Mouse (Mus musculus): Measurements from ENCODE around the gene Tec. TPM values are rescaled to one million over a fixed set of nuclear protein-coding genes. Genes with fewer than 3 reads are reported as not detected.

The Tec gene
- polyA plus RNA-seq, 1 experiment from 2014 or later = 3.2 TPM

GRCm38 (mm10) chr5:72776595-72776994 is 91.7 kb downstream of the Tec start:
- Histone ChIP-seq H3K4me1 (ENCODE audit: control insufficient read depth, insufficient read depth, low read length) (no peaks in the 10 kb centered on the region), H3K27ac (replicated peaks; ENCODE audit: low read depth, low read length) (no peak overlapping the region), H3K9ac (replicated peaks; ENCODE audit: low read length) (no peak overlapping the region), H3K4me3 (ENCODE audit: low read depth, low read length) (no peak overlapping the region), H3K4me2 (ENCODE audit: low read depth, low read length) (no peak overlapping the region), H3K9me3 (replicated peaks; ENCODE audit: control insufficient read depth, low read length) (no peaks in the 10 kb centered on the region), H3K27me3 (ENCODE audit: control insufficient read depth, insufficient read depth, low read length) (no peaks in the 10 kb centered on the region), H3K36me3 (replicated peaks; ENCODE audit: control insufficient read depth, insufficient read depth, low read depth, low read length) (no peaks in the 10 kb centered on the region)
- DNase-seq (ENCODE audit: low spot score) = no peak
- no peak for ATAC-seq (replicated peaks; ENCODE audit: insufficient number of reproducible peaks, low FRiP score, low TSS enrichment, low read depth)
- WGBS = 86% methylated on average over 2 of the region's 2 CpGs

GRCm38 (mm10) chr5:72776127-72776526 is 92.2 kb downstream of the Tec start:
- no peak for DNase-seq (ENCODE audit: low spot score)
- 80% methylated on average over 2 of the region's 2 CpGs for WGBS
- no peak overlapping the region for H3K4me3 ChIP-seq (ENCODE audit: low read depth, low read length)
- no peak overlapping the region for H3K4me2 ChIP-seq (ENCODE audit: low read depth, low read length)
- no peaks in the 10 kb centered on the region for H3K4me1 ChIP-seq (ENCODE audit: control insufficient read depth, insufficient read depth, low read length)
- no peak overlapping the region for H3K27ac ChIP-seq (replicated peaks; ENCODE audit: low read depth, low read length)
- H3K27me3 ChIP-seq (ENCODE audit: control insufficient read depth, insufficient read depth, low read length) = no peaks in the 10 kb centered on the region
- H3K9me3 ChIP-seq (replicated peaks; ENCODE audit: control insufficient read depth, low read length) = no peaks in the 10 kb centered on the region
- ATAC-seq (replicated peaks; ENCODE audit: insufficient number of reproducible peaks, low FRiP score, low TSS enrichment, low read depth) = no peak
- no peak overlapping the region for H3K9ac ChIP-seq (replicated peaks; ENCODE audit: low read length)
- no peaks in the 10 kb centered on the region for H3K36me3 ChIP-seq (replicated peaks; ENCODE audit: control insufficient read depth, insufficient read depth, low read depth, low read length)

- H3K4me2 ChIP-seq (ENCODE audit: low read depth, low read length) = no peak overlapping the region
- 65% methylated on average over 6 of the region's 6 CpGs for WGBS
- no peak overlapping the region for H3K9ac ChIP-seq (replicated peaks; ENCODE audit: low read length)
- no peaks in the 10 kb centered on the region for H3K9me3 ChIP-seq (replicated peaks; ENCODE audit: control insufficient read depth, low read length)
- H3K27me3 ChIP-seq (ENCODE audit: control insufficient read depth, insufficient read depth, low read length) = no peaks in the 10 kb centered on the region
- no peak overlapping the region for H3K27ac ChIP-seq (replicated peaks; ENCODE audit: low read depth, low read length)
- no peak overlapping the region for H3K4me3 ChIP-seq (ENCODE audit: low read depth, low read length)
- H3K4me1 ChIP-seq (ENCODE audit: control insufficient read depth, insufficient read depth, low read length) = no peaks in the 10 kb centered on the region
- no peaks in the 10 kb centered on the region for H3K36me3 ChIP-seq (replicated peaks; ENCODE audit: control insufficient read depth, insufficient read depth, low read depth, low read length)
- DNase-seq (ENCODE audit: low spot score) = no peak
- no peak for ATAC-seq (replicated peaks; ENCODE audit: insufficient number of reproducible peaks, low FRiP score, low TSS enrichment, low read depth)
Measured at GRCm38 (mm10) chr5:72769841-72770240, 98.4 kb downstream of the Tec start.

GRCm38 (mm10) chr5:72763546-72763945 is 104.7 kb downstream of the Tec start:
- DNase-seq (ENCODE audit: low spot score) = no peak
- no peaks in the 10 kb centered on the region for H3K27me3 ChIP-seq (ENCODE audit: control insufficient read depth, insufficient read depth, low read length)
- H3K9ac ChIP-seq (replicated peaks; ENCODE audit: low read length) = no peak overlapping the region
- no peak for ATAC-seq (replicated peaks; ENCODE audit: insufficient number of reproducible peaks, low FRiP score, low TSS enrichment, low read depth)
- H3K4me1 ChIP-seq (ENCODE audit: control insufficient read depth, insufficient read depth, low read length) = no peaks in the 10 kb centered on the region
- H3K36me3 ChIP-seq (replicated peaks; ENCODE audit: control insufficient read depth, insufficient read depth, low read depth, low read length) = no peaks in the 10 kb centered on the region
- H3K4me3 ChIP-seq (ENCODE audit: low read depth, low read length) = no peak overlapping the region
- no peak overlapping the region for H3K4me2 ChIP-seq (ENCODE audit: low read depth, low read length)
- 88% methylated on average over 5 of the region's 5 CpGs for WGBS
- H3K9me3 ChIP-seq (replicated peaks; ENCODE audit: control insufficient read depth, low read length) = no peaks in the 10 kb centered on the region
- no peak overlapping the region for H3K27ac ChIP-seq (replicated peaks; ENCODE audit: low read depth, low read length)

- no peak for DNase-seq (ENCODE audit: low spot score)
- ATAC-seq (replicated peaks; ENCODE audit: insufficient number of reproducible peaks, low FRiP score, low TSS enrichment, low read depth) = no peak
- H3K4me3 ChIP-seq (ENCODE audit: low read depth, low read length) = no peak overlapping the region
- H3K27ac ChIP-seq (replicated peaks; ENCODE audit: low read depth, low read length) = no peak overlapping the region
- no peaks in the 10 kb centered on the region for H3K36me3 ChIP-seq (replicated peaks; ENCODE audit: control insufficient read depth, insufficient read depth, low read depth, low read length)
- H3K9me3 ChIP-seq (replicated peaks; ENCODE audit: control insufficient read depth, low read length) = no peaks in the 10 kb centered on the region
- no peaks in the 10 kb centered on the region for H3K27me3 ChIP-seq (ENCODE audit: control insufficient read depth, insufficient read depth, low read length)
- 75% methylated on average over 3 of the region's 3 CpGs for WGBS
- no peaks in the 10 kb centered on the region for H3K4me1 ChIP-seq (ENCODE audit: control insufficient read depth, insufficient read depth, low read length)
- H3K4me2 ChIP-seq (ENCODE audit: low read depth, low read length) = no peak overlapping the region
- no peak overlapping the region for H3K9ac ChIP-seq (replicated peaks; ENCODE audit: low read length)
Measured at GRCm38 (mm10) chr5:72763025-72763424, 105.3 kb downstream of the Tec start.

GRCm38 (mm10) chr5:72761758-72762157 is 106.5 kb downstream of the Tec start:
- Histone ChIP-seq H3K4me3 (ENCODE audit: low read depth, low read length) (no peak overlapping the region), H3K27me3 (ENCODE audit: control insufficient read depth, insufficient read depth, low read length) (no peaks in the 10 kb centered on the region), H3K4me2 (ENCODE audit: low read depth, low read length) (no peak overlapping the region), H3K27ac (replicated peaks; ENCODE audit: low read depth, low read length) (no peak overlapping the region), H3K4me1 (ENCODE audit: control insufficient read depth, insufficient read depth, low read length) (no peaks in the 10 kb centered on the region), H3K36me3 (replicated peaks; ENCODE audit: control insufficient read depth, insufficient read depth, low read depth, low read length) (no peaks in the 10 kb centered on the region), H3K9ac (replicated peaks; ENCODE audit: low read length) (no peak overlapping the region), H3K9me3 (replicated peaks; ENCODE audit: control insufficient read depth, low read length) (no peaks in the 10 kb centered on the region)
- DNase-seq (ENCODE audit: low spot score) (no peak), ATAC-seq (replicated peaks; ENCODE audit: insufficient number of reproducible peaks, low FRiP score, low TSS enrichment, low read depth) (no peak)
- 86% methylated on average over 5 of the region's 5 CpGs for WGBS

GRCm38 (mm10) chr5:72761237-72761636 is 107.0 kb downstream of the Tec start:
- DNase-seq (ENCODE audit: low spot score) (no peak), ATAC-seq (replicated peaks; ENCODE audit: insufficient number of reproducible peaks, low FRiP score, low TSS enrichment, low read depth) (no peak)
- Histone ChIP-seq H3K27ac (replicated peaks; ENCODE audit: low read depth, low read length) (no peak overlapping the region), H3K27me3 (ENCODE audit: control insufficient read depth, insufficient read depth, low read length) (no peaks in the 10 kb centered on the region), H3K4me3 (ENCODE audit: low read depth, low read length) (no peak overlapping the region), H3K4me2 (ENCODE audit: low read depth, low read length) (no peak overlapping the region), H3K9me3 (replicated peaks; ENCODE audit: control insufficient read depth, low read length) (no peaks in the 10 kb centered on the region), H3K36me3 (replicated peaks; ENCODE audit: control insufficient read depth, insufficient read depth, low read depth, low read length) (no peaks in the 10 kb centered on the region), H3K9ac (replicated peaks; ENCODE audit: low read length) (no peak overlapping the region), H3K4me1 (ENCODE audit: control insufficient read depth, insufficient read depth, low read length) (no peaks in the 10 kb centered on the region)
- 83% methylated on average over 5 of the region's 5 CpGs for WGBS

GRCm38 (mm10) chr5:72758925-72759924 is 109.1 kb downstream of the Tec start:
- H3K4me2 ChIP-seq (ENCODE audit: low read depth, low read length) = no peak overlapping the region
- DNase-seq (ENCODE audit: low spot score) (peak; percentile 34), ATAC-seq (replicated peaks; ENCODE audit: insufficient number of reproducible peaks, low FRiP score, low TSS enrichment, low read depth) (0 out of 2 replicates have a peak, but pooled peaks have one; percentile 39)
- WGBS = 71% methylated on average over 13 of the region's 13 CpGs
- no peaks in the 10 kb centered on the region for H3K36me3 ChIP-seq (replicated peaks; ENCODE audit: control insufficient read depth, insufficient read depth, low read depth, low read length)
- H3K27ac ChIP-seq (replicated peaks; ENCODE audit: low read depth, low read length) = no peak overlapping the region
- H3K9ac ChIP-seq (replicated peaks; ENCODE audit: low read length) = no peak overlapping the region
- H3K4me3 ChIP-seq (ENCODE audit: low read depth, low read length) = no peak overlapping the region
- no peaks in the 10 kb centered on the region for H3K4me1 ChIP-seq (ENCODE audit: control insufficient read depth, insufficient read depth, low read length)
- H3K27me3 ChIP-seq (ENCODE audit: control insufficient read depth, insufficient read depth, low read length) = no peaks in the 10 kb centered on the region
- no peaks in the 10 kb centered on the region for H3K9me3 ChIP-seq (replicated peaks; ENCODE audit: control insufficient read depth, low read length)

Measured in embryonic facial prominence, embryonic 11.5 days (tissue).